Mouse (Mus musculus) common myeloid progenitor, adult 5-6 weeks (primary cell): ENCODE results near the gene Arglu1. TPM values are rescaled to one million over a fixed set of nuclear protein-coding genes. Genes with fewer than 3 reads are reported as not detected.
A peak's percentile ranks its signal among the peaks of the same experiment; 100 is the strongest.

ENCODE experiments used
- ATAC-seq: replicated peaks from 2 replicates; pipeline ENCODE4 v1.8.0; 2016; ENCODE audit warnings: low read depth, mild to moderate bottlenecking, moderate TSS enrichment, inconsistent platforms; ENCODE audit not compliant: poor library complexity, severe bottlenecking
- total RNA-seq: library from RNA; stranded (forward); fragments of 200-1000, 187-1606 nt; gene quantifications from 2 replicates; pipeline ENCODE4 v1.2.3, GENCODE M21; 2017

Gene Arglu1
- total RNA-seq, result 128 and 137 TPM in 2 replicates

DNA sequence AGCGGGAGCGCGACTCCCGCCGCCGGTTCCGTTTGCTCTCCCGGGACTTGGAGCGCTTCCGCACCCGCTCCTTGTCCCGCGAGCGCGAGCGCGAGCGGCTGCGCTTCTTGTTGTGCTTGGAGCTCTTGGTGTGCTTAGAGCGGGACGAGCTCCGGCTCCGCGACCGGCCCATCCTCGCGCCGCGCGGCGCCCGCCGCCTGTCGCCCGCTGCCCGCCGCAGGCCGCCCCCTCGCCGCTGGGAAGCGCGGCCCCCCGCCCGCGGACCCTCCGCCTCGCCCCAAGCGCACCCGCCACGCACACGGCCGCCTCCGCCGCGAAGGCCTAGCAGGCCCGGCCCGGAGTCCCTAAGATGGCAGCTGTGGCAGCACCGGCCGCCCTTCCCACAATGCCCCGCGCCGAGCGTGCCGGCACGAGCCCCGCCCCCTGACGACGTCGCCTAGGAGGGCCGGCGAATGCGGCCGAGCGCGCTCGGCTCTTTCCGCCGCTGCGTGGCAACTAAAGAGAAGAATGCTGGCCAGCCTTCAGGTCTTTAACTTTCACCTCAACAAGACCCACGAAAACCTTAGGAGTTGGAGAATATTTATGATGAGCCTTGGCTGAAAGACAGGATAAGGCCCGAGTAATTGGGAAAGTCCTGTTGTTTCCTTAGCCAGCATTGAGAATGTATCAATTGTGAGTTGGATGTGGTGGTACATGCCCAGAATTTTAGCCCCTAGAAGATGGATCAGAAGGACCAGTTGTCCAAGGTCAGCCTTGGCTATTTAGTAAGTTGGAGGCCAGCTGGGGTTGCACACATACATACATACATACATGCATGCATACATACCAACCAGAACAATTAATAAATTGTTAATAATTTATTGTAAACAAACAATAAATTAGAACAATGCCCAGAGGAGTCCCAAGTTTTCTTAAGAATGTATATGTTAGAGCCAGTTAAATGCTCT, at the start of gene Arglu1:
Gene Arglu1, minus strand, starts transcription at position 376 of the 947 bp plus-strand sequence.
- peak; percentile 81 for ATAC-seq

DNA sequence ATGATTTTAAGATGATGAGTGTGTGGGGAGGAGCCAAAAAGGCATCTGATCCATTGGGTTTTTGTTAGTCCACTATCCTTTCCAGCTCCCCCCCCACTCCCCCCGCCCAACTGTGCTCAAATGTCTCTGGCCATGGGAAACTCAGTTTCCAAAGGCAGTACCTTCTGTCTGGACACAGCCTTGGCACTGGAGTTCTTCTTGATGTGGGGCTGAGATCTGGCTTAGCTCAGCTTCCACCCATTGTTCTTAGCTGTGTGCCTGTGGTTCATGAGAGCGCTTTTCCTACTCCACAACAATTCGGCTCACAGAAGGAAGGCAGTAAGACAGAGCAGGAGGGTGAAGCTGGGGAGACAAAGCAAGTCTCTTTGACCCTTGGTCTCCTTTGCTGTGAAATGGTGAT, 47.0 kb upstream of the Arglu1 start:
- ATAC-seq, result no peak

DNA sequence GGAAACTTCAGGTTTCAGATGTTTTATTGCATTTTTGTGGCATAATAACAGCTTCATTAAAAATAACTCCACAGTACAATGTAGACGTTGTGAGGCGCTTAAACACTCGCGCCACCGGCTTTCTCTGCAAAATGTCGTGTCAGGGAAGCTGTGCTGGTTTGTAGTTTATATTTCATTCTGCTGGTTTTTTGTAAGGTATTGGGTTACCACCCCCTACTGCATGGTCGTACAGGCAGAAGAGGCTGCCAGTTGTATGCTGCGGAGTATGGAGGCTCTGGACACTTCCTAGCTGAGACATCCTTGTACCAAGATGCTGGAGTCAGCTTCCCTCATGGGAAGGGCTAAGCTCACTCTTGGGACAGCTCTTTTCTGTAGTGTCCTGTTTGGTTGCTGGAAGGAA, 46.5 kb upstream of the Arglu1 start:
- no peak for ATAC-seq

DNA sequence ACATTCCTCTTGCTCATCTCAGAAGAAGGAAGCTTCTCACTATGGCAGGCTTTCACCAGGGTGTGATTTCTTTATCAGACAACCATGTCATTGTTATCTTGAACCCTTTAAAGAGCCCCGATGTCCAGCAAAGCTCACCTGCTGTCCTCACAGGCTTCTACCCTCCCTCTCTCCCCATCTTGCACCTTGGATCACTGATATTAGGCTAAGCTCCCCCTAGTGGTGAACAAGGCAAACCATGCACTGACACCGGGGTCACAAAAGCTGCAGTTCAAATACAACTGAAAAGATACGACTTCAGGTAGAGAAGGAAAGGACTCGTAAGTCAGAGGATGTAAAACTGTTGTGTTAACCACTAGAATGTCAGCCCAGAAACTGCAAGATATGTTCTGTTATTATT, 43.5 kb upstream of the Arglu1 start:
- ATAC-seq, result peak; percentile 90

DNA sequence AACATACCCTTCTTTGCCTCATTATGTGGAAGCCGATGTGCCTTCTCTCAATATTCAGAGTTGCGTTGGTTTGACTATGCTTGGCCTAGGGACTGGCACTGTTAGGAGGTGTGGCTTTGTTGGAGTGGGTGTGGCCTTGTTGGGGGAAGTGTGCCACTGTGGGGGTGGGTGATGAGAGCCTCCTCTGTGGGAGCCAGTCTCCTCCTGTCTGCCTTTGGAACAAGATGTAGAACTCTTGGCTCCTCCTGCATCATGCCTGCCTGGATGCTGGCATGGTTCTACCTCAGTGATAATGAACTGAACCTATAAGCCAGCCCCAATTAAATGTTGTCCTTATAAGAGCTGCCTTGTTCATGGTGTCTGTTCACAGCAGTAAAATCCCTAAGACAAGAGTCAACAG, 38.3 kb upstream of the Arglu1 start:
- ATAC-seq, result no peak

DNA sequence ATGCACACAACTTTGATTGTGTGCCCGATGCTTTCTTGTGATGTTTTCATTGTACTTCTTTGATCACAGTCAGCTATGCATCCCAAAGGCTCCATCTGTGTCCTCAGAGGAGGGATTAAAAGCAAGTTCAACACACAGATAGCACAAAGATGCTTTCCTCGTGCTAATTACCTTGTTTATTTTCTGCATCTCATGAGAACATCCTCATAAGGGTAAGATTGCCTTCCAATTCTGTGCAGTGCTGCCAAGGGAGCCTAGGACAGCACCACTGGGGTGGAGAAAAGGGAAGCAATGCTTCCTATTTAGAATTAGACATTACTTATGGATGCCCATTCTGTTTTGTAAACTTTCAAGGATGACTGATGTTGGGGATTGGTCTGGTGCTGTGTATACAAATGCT, 36.2 kb upstream of the Arglu1 start:
- no peak for ATAC-seq

DNA sequence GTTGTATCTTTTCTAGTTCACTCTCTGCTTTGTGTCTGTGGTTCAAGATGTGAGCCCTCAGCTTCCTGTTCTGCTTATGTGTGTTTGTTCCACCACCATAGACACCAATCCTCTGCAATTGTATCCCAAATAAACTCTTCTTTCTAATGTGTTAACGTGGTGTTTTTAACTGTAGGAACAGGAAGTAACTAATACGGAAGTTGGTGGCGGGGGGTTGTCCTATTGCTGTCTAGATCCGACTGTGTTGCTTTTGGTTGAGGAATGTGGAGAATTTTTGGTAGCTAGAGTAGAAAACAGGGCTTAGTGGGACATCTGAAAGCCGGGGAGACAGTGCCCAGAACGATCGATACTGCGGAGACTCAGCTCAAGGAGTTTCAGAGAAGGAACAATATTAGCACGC, 14.5 kb upstream of the Arglu1 start:
- peak; percentile 63 for ATAC-seq

DNA sequence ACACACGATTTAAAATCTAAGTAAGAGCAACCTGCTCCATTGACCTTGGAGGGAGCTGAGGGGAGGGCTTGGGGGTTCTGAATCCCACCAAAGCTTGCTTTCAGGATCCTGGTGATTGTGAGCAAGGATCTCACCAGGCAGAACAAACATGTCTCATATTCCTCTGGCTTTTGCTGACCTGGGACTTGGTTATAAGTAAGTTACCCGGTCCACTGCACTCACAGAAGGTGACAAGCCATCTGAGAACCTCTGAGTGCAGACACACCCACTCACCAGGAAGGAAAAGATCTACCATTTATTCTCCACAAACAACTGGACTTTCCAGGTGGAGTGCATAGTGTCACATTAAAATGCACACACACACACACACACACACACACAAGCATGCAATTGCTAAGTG, 13.3 kb upstream of the Arglu1 start:
- no peak for ATAC-seq

DNA sequence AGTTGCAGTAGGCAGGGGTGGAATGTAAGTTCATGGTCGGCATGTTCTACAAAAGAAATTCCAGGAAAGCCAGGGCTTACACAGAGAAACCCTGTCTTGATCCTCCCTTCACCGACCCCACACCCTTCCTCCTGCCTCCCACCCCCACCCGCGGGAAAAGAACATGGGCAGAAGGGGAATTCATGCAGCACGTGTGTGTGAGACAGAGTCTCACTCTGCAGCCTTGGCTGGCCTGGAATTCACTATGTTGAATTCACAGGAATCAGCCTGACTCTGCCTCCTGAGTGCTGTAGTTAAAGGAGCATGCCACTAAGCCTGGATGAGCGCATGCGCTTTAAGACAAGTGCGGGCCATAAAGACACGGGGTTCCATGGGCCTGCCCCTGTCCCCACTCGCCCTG, 10.5 kb upstream of the Arglu1 start:
- no peak for ATAC-seq

DNA sequence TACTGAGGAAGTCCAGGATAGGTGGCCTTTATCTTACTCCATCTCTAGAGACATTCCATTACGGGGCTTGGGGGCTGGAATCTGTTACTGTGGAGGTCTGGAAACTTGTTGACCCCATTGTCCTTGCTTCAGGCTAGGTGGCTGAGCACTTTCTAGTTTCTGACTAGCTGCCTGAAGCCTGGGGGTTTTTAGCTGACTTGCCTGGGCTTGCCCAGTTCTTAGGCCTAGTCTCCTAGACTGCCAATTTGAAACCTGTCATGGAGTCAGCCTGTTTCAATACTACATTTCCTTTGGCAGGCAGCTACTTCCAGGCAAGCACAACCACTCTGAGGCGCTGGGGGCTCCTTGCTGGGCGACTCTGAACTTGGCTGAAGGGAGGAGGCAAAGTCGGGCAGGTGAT, 9.9 kb upstream of the Arglu1 start:
- no peak for ATAC-seq

DNA sequence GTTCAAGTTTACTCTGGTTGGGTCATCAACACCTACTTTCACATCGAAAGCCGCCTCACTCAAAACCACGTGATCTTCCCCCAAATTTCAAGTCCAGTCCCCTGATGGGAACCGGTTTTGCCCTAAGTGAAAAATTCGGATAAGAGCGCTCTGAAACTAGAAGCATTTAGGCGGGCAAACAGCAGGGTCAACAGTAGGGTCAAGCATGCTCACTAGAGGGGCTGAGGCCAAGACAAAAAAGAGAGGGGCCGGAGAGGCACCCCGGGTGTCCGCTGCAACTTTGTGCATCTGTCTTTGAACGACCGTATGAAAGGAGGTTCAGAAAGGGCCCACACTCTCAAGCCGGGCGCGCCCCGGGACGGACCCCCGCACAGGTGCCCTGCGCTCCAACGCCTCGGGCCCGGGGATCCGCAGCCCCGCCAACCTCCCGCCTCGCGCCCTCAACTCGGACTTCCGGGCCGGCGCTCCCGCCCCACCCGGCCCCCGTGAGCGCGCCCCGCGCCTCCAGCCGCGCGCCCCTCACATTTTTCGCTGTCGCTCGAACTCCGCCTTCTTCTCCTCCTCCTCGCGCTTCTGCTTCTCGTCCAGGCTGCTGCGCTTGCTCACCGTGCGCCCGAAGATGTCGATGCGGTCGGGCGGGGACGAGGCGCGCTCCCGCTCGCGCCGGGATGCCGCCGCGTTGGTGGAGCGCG, 721 bp downstream of the Arglu1 start:
- peak; percentile 50 for ATAC-seq

DNA sequence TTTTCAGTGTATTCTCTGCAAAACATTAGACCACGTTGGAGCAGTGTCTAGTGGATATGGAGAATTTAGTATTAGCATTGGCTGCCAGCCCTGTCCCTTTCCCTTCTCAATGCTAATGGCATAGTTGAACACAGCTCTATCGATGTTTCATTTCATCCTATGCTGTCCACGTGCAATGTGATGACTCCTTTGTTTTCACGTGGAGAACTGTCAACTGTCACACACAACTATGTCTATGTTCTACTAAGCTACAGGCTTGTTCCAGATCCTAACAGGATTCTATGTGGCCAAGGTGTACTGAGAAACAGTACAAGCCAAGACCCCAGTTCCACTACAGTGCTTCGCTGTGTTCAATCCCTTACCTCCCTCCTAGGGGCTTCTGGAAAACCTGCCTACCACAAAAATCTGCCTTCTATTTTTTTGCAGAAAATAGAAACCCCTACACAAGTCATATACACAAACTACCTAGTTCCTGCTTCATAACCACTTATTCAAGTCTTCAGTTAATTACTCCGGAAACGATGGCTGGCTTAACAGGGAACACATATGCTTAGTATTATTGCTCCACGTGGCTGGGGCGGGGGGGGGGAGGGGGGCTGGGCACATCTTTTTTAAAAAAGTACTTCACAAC, 1.4 kb downstream of the Arglu1 start:
- peak; percentile 16 for ATAC-seq

DNA sequence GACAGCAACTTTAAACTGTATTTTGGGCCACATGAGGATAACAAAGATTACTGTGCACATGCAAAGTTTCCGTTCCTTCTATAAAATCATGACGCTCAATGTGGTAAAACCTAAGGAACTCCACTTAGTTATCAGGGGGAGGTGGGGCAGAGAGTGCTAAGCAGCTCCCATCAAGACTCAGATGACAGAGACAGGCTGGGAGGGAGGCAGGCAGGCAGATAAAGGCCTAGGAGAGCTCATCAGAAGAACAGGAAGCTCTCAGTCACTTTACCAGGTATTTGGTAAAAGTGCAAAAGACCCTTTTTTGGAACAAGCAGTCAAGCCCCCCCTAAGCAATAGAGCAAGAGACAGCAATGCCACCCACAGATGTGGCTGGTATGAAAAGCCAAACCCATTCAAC, 4.8 kb downstream of the Arglu1 start:
- peak; percentile 41 for ATAC-seq

DNA sequence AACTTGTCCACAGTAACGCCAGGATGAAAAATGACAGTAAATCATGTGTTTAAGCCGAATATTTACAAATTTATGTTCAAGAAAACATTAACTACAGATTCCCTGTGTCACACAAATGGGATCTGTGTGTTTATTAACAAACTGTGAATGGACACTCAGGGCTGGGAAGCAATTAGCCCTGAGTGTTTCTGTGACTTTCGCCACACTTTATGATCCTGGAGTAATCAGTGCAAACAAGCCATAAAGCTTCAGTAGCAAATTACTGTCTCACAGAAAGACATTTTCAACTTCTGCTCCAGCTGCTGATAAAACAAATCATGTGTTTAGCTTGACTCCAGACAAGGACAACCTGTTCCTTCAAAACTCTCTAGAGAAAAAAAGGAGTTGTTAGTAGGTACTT, 7.6 kb downstream of the Arglu1 start:
- ATAC-seq, result no peak

DNA sequence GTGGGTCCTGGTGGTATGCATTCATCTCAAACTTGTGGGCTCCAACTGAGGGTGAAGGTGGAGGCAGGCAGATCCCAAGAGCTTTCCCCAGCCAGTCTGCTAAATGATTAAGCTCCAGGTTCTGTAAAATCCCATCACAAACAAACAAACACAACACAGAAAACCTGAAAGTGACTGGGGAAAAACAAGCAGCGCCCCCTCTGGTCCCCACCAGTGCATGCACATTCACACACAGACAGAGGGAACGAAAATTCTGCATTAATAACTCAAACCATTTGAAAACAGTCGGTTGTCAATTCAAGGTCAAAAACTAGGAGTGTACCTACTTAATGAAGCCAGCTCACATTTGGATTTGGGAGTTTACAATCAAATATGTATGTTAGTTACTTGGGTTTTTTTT, 12.1 kb downstream of the Arglu1 start:
- ATAC-seq, result no peak

DNA sequence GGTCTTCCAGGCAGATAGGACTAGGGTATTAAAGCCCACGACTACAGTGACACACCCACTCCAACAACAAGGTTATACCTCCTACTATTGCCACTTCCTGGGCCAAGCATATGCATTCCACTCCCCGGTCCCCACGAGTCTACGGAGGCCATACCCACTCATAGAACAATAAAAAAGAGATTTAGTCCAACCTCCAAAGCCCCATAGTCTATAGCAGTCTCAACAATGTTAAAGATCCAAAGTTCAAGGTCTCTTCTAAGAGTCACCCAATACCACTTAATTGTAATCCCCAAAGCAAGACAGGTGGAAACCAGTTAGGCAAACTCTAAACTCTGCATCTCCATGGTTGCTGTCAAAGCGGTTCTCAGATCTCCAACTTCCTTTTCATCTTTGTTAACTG, 15.5 kb downstream of the Arglu1 start:
- ATAC-seq, result no peak

DNA sequence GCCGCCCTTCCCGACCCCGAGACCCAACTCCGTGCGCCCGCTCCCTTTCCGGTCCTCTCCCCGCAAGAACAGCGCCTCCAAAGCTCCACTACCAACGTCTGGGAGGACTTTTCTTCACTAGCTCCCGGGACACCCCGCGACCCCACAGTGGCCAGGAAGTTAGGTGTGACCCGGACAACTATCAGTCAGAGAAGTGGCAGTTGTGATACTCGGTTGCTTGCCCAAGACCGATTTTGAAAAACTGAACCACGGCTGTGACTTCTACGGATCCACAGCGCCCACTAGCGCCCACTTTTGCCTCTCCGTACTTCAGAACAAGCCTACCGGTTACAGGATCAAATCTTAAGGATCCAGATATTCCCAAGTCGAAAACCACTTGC, 28.6 kb downstream of the Arglu1 start:
- peak; percentile 64 for ATAC-seq

DNA sequence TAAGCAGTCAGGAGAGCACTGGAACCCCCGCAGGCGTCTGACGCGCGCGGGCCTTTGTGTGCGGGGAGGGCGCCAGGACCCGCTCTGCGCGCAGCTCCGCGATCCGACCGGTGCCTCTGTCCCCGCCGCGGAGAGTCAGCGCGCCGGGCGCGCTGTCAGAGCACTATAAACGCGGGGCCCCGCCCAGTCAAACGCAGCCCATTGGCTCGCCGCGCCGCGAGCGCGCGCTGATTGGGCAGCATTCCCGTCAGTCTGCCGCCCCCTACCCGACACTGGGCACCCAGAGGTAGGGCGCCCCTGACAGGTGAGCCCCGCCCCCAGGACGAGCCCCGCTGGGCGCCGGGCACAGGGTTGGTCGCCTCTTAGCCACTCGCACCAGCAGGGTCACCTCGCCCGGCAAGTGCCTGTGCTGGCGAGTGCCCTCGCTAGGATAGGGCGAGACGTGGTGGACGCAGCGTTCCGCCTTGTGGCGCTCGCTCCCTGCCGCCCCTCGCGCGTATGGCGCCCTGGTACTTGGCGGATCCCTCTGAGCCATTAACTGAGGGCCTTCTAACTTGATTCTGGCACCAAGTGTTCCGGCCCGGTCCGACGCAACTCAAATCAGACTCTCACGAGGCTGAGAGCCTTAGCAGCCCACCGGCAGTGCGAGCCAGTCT, 29.1 kb downstream of the Arglu1 start, which contains the start of gene Efnb2:
Gene Efnb2, minus strand, starts transcription at position 140 of the 656 bp plus-strand sequence.
- ATAC-seq, result peak; percentile 71

DNA sequence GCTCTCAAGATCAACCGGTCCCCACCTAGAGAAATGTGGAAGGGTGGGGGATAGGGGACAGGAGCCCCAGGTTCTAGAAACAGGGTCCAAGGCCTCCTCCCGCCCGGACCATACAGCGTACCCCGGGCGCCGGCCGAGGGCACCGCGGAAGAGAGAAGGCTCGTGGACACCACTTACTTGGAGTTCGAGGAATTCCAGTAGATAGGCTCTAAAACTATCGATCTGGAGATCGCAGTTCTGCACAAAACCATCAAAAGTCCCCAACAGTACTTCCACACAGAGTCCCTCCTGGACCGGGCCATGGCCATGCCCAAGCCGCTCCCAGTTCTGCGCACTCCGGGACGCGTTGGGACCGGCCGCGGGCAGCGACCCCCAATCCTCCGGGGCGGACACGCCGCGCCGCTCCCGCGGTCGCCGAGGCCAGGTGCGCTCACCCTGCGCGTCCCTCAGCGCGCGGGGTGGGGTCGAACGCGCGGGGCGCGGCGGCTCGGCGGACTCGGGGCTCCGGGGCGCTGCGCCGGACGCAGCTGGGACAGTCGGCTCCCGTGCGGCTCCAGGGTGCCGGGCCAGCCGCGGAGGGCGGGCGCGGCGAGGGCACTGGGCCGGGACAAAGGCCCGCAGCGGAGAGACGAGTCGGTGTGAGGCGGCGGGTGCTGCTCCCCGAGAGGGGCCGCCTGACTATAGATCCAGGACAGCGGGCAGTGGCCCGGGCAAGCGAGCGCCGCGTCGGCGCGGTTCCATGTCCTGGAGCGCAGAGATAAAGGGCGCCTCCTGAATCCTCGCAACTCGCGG, 29.8 kb downstream of the Arglu1 start:
- ATAC-seq, result no peak
